Mouse (Mus musculus) heart, postnatal 0 days (tissue): ENCODE data around the gene Ddx56. TPM values are rescaled to one million over a fixed set of nuclear protein-coding genes. Genes with fewer than 3 reads are reported as not detected.
A peak's percentile ranks its signal among the peaks of the same experiment; 100 is the strongest.

Experiments
- ATAC-seq: fragments of 200-750 bp; cut with Nextera tagmentation; 2 replicates; pipeline ENCODE4 v1.8.0; 2017; ENCODE audit warnings: low read depth, moderate number of reproducible peaks, moderate library complexity; ENCODE audit not compliant: insufficient read depth
- DNase-seq: peaks from one replicate; pipeline ENCODE4 v3.0.0-alpha.2; 2016; ENCODE audit warnings: low spot score
- H3K27ac ChIP-seq: fragments of 300-500 bp; sonication (generic); 2 replicates; pipeline ENCODE4 v1.5.1; 2014; ENCODE audit warnings: low read depth, mild to moderate bottlenecking
- H3K27me3 ChIP-seq: fragments of 300-500 bp; sonication (generic); 2 replicates; pipeline ENCODE4 v1.6.1; 2014; ENCODE audit warnings: low read length, mixed read lengths; ENCODE audit not compliant: control insufficient read depth, insufficient read depth
- H3K36me3 ChIP-seq: fragments of 300-500 bp; sonication (generic); replicated peaks from 2 replicates; pipeline ENCODE4 v1.6.1; 2014; ENCODE audit warnings: low read length, mixed read lengths; ENCODE audit not compliant: control insufficient read depth, insufficient read depth
- H3K4me1 ChIP-seq: fragments of 300-500 bp; sonication (generic); 2 replicates; pipeline ENCODE4 v1.6.1; 2014; ENCODE audit warnings: antibody characterized with exemption; ENCODE audit not compliant: control insufficient read depth, insufficient read depth
- H3K4me2 ChIP-seq: fragments of 300-500 bp; sonication (generic); 2 replicates; pipeline ENCODE4 v1.6.1; 2014; ENCODE audit warnings: low read depth, mild to moderate bottlenecking, low read length, moderate library complexity
- H3K4me3 ChIP-seq: fragments of 300-500 bp; sonication (generic); 2 replicates; pipeline ENCODE4 v1.5.1; 2014; ENCODE audit warnings: low read depth, low read length
- H3K9ac ChIP-seq: fragments of 300-500 bp; sonication (generic); replicated peaks from 2 replicates; pipeline ENCODE4 v1.6.1; 2014; ENCODE audit warnings: low read depth, low read length, mixed read lengths
- H3K9me3 ChIP-seq: fragments of 300-500 bp; sonication (generic); replicated peaks from 2 replicates; pipeline ENCODE4 v1.6.1; 2016; ENCODE audit warnings: low read length; ENCODE audit not compliant: control insufficient read depth
- CTCF ChIP-seq: IDR thresholded peaks from 2 replicates; pipeline ENCODE4 v1.5.1; 2016; ENCODE audit warnings: antibody characterized with exemption, control low read depth, low read depth
- EP300 ChIP-seq: IDR thresholded peaks from 2 replicates; pipeline ENCODE4 v1.6.1; 2016; ENCODE audit warnings: antibody characterized with exemption, low read depth
- WGBS: fragments of 180-500 bp; shearing (Covaris S2); extraction: QIAGEN DNeasy Blood & Tissue Kit; methylation state at CpG from one replicate; pipeline ENCODE4 v1.1.7; 2014; 5-methylcytosine and 5-hydroxymethylcytosine counted together
- polyA plus RNA-seq: library from polyadenylated mRNA; unstranded; fragments of >200 nt; fragmentation: Nextera tagmentation; extraction: Ambion mirVana; gene quantifications from 2 replicates; pipeline ENCODE4 v1.2.1, GENCODE M21; 2015
- total RNA-seq: library from RNA; depleted of rRNA; stranded (reverse); fragments of >200 nt; gene quantifications from 2 replicates; pipeline ENCODE4 v1.2.3, GENCODE M21; 2014; ENCODE audit warnings: low replicate concordance

Ddx56 gene
- total and polyA plus RNA-seq, 2 experiments from 2014 or later: 41.4 to 45.5 TPM

- Histone ChIP-seq H3K27me3 (no peaks in the 10 kb centered on the region), H3K27ac (no peak overlapping the region), H3K9ac (no peak overlapping the region), H3K4me1 (peaks cover 8% of the 10 kb centered on the region), H3K9me3 (no peaks in the 10 kb centered on the region), H3K36me3 (peaks cover 10% of the 10 kb centered on the region), H3K4me2 (no peak overlapping the region), H3K4me3 (no peak overlapping the region)
- TF ChIP-seq CTCF: no peak
- no peak for TF ChIP-seq EP300
- ATAC-seq: no peak
- 68% methylated on average over 3 of the region's 3 CpGs for WGBS
- DNase-seq: no peak
Measured at GRCm38 (mm10) chr11:6276466-6276865, 8.9 kb upstream of the Ddx56 start.

GRCm38 (mm10) chr11:6275094-6275484 lies 7.5 kb upstream of the Ddx56 start:
- ATAC-seq: no peak
- H3K27me3 ChIP-seq: no peaks in the 10 kb centered on the region
- H3K4me2 ChIP-seq: peak overlapping the region; percentile 93
- H3K9me3 ChIP-seq: no peaks in the 10 kb centered on the region
- 21% methylated on average over 7 of the region's 7 CpGs for WGBS
- TF ChIP-seq CTCF (no peak), EP300 (no peak)
- peaks cover 22% of the 10 kb centered on the region for H3K36me3 ChIP-seq
- H3K9ac ChIP-seq: peak overlapping the region; percentile 81; the same call in 1 of the 2 replicates
- peak overlapping the region; percentile 73 for H3K27ac ChIP-seq
- no peak for DNase-seq
- H3K4me1 ChIP-seq: peaks cover 8% of the 10 kb centered on the region
- H3K4me3 ChIP-seq: peak overlapping the region; percentile 87

- Histone ChIP-seq H3K27ac (peak within 1 kb of the TSS; percentile 73), H3K9ac (peak within 1 kb of the TSS; percentile 81), H3K9me3 (no peaks in the 10 kb centered on the region), H3K27me3 (no peaks in the 10 kb centered on the region), H3K4me2 (peak within 1 kb of the TSS; percentile 93), H3K4me1 (peaks cover 8% of the 10 kb centered on the region), H3K4me3 (peak within 1 kb of the TSS; percentile 87), H3K36me3 (peaks cover 22% of the 10 kb centered on the region)
- peak; percentile 97 for ATAC-seq
- 0% methylated on average over 39 of the region's 39 CpGs for WGBS
- peak; percentile 98 for DNase-seq
- no peak for TF ChIP-seq EP300
- TF ChIP-seq CTCF: peak; percentile 84
Measured at GRCm38 (mm10) chr11:6274387-6275093, 7.0 kb upstream of the Ddx56 start, which contains the start of gene Tmed4. Gene Tmed4 (minus strand): TSS chr11:6274870.

- DNase-seq: no peak
Measured at GRCm38 (mm10) chr11:6273607-6274006, 6.0 kb upstream of the Ddx56 start.

GRCm38 (mm10) chr11:6266621-6267020 lies 951 bp downstream of the Ddx56 start:
- Histone ChIP-seq H3K9ac (peak overlapping the region; percentile 76), H3K4me2 (peak overlapping the region; percentile 93), H3K9me3 (no peaks in the 10 kb centered on the region), H3K36me3 (peaks cover 60% of the 10 kb centered on the region), H3K27me3 (no peaks in the 10 kb centered on the region), H3K4me1 (peaks cover 8% of the 10 kb centered on the region), H3K27ac (no peak overlapping the region), H3K4me3 (peak overlapping the region; percentile 76)
- TF ChIP-seq EP300: no peak
- TF ChIP-seq CTCF: no peak
- no peak for ATAC-seq
- DNase-seq: no peak
- WGBS: 63% methylated on average over 9 of the region's 9 CpGs

More at GRCm38 (mm10) chr11:6273607-6274006, 6.0 kb upstream of the Ddx56 start:
- H3K4me3 ChIP-seq: peak overlapping the region; percentile 87
- H3K36me3 ChIP-seq: peaks cover 22% of the 10 kb centered on the region
- H3K27me3 ChIP-seq: no peaks in the 10 kb centered on the region
- H3K4me1 ChIP-seq: peaks cover 8% of the 10 kb centered on the region
- H3K27ac ChIP-seq: no peak overlapping the region
- TF ChIP-seq EP300: no peak
- no peak for TF ChIP-seq CTCF
- ATAC-seq: no peak
- H3K9me3 ChIP-seq: no peaks in the 10 kb centered on the region
- peak overlapping the region; percentile 81; the same call in 1 of the 2 replicates for H3K9ac ChIP-seq
- WGBS: 47% methylated on average over 11 of the region's 11 CpGs
- H3K4me2 ChIP-seq: peak overlapping the region; percentile 93
